Mouse (Mus musculus) testis, adult 2 months (tissue): ENCODE results near the gene Syngr2. TPM values are rescaled to one million over a fixed set of nuclear protein-coding genes. Genes with fewer than 3 reads are reported as not detected.

ENCODE experiments used
- H3K27ac ChIP-seq: fragments of 200-500 bp; 2 replicates; pipeline ENCODE4 v1.5.1; 2012; ENCODE audit warnings: low read depth, low read length; ENCODE audit not compliant: control insufficient read depth, insufficient read depth
- H3K27me3 ChIP-seq: fragments of 200-500 bp; 2 replicates; pipeline ENCODE4 v1.6.1; 2012; ENCODE audit warnings: mild to moderate bottlenecking, low read length, moderate library complexity; ENCODE audit not compliant: control insufficient read depth, insufficient read depth
- H3K36me3 ChIP-seq: fragments of 200-500 bp; 2 replicates; pipeline ENCODE4 v1.6.1; 2012; ENCODE audit warnings: mild to moderate bottlenecking, low read length; ENCODE audit not compliant: control insufficient read depth, insufficient read depth
- H3K4me1 ChIP-seq: fragments of 200-500 bp; 2 replicates; pipeline ENCODE4 v1.6.1; 2012; ENCODE audit warnings: low read length; ENCODE audit not compliant: control insufficient read depth, insufficient read depth
- H3K4me3 ChIP-seq: fragments of 200-500 bp; 2 replicates; pipeline ENCODE4 v1.5.1; 2012; ENCODE audit warnings: low read depth, mild to moderate bottlenecking, low read length, moderate library complexity, mixed read lengths; ENCODE audit not compliant: control insufficient read depth
- CTCF ChIP-seq: fragments of 200-500 bp; IDR thresholded peaks from 2 replicates; pipeline ENCODE4 v1.5.1; 2012; ENCODE audit warnings: low read depth, mild to moderate bottlenecking, inconsistent platforms, low read length, moderate library complexity; ENCODE audit not compliant: control insufficient read depth, insufficient read depth, insufficient replicate concordance
- POLR2A ChIP-seq: fragments of 200-500 bp; IDR thresholded peaks from 2 replicates; pipeline ENCODE4 v1.6.1; 2012; ENCODE audit warnings: low read depth, mild to moderate bottlenecking, inconsistent platforms, low read length, moderate library complexity; ENCODE audit not compliant: control insufficient read depth
- polyA plus RNA-seq: library from polyadenylated mRNA; depleted of rRNA; stranded (reverse); fragments of >200 nt; gene quantifications from 2 replicates; pipeline ENCODE4 v1.2.3, GENCODE M21; 2012

Syngr2 gene
- polyA plus RNA-seq, 1 experiment, result 32.5 TPM

GRCm38 (mm10) chr11:117777111-117777510, 32.4 kb upstream of the Syngr2 start:
- H3K36me3 ChIP-seq, result no peaks in the 10 kb centered on the region
- TF ChIP-seq CTCF (no peak), POLR2A (no peak)
- H3K4me3 ChIP-seq, result no peak overlapping the region
- no peaks in the 10 kb centered on the region for H3K27me3 ChIP-seq
- H3K27ac ChIP-seq, result no peak overlapping the region
- peaks cover 36% of the 10 kb centered on the region for H3K4me1 ChIP-seq

- TF ChIP-seq CTCF (no peak), POLR2A (no peak)
- H3K27ac ChIP-seq, result no peak overlapping the region
- H3K36me3 ChIP-seq, result no peaks in the 10 kb centered on the region
- no peak overlapping the region for H3K4me3 ChIP-seq
- H3K27me3 ChIP-seq, result no peaks in the 10 kb centered on the region
- H3K4me1 ChIP-seq, result peaks cover 33% of the 10 kb centered on the region
These were observed 31.4 kb upstream of the Syngr2 start for GRCm38 (mm10) chr11:117778031-117778430.

GRCm38 (mm10) chr11:117778851-117779433, 30.5 kb upstream of the Syngr2 start:
- Histone ChIP-seq H3K27me3 (no peaks in the 10 kb centered on the region), H3K36me3 (no peaks in the 10 kb centered on the region), H3K4me1 (peaks cover 29% of the 10 kb centered on the region), H3K4me3 (peak overlapping the region; percentile 76), H3K27ac (peak overlapping the region; percentile 88)
- TF ChIP-seq CTCF (no peak), POLR2A (no peak)

- Histone ChIP-seq H3K4me3 (peak overlapping the region; percentile 76), H3K27me3 (no peaks in the 10 kb centered on the region), H3K27ac (peak overlapping the region; percentile 88), H3K4me1 (peaks cover 29% of the 10 kb centered on the region), H3K36me3 (no peaks in the 10 kb centered on the region)
- no peak for TF ChIP-seq CTCF
- peak; percentile 36; the same call in 1 of the 2 replicates for TF ChIP-seq POLR2A
These were observed 29.9 kb upstream of the Syngr2 start for GRCm38 (mm10) chr11:117779434-117780198.

GRCm38 (mm10) chr11:117780199-117780515, 29.3 kb upstream of the Syngr2 start:
- H3K27ac ChIP-seq, result peak overlapping the region; percentile 69
- TF ChIP-seq POLR2A (no peak; the same call in 1 of the 2 replicates), CTCF (no peak)
- H3K4me1 ChIP-seq, result peaks cover 29% of the 10 kb centered on the region
- H3K36me3 ChIP-seq, result no peaks in the 10 kb centered on the region
- peak overlapping the region; percentile 76 for H3K4me3 ChIP-seq
- H3K27me3 ChIP-seq, result no peaks in the 10 kb centered on the region

GRCm38 (mm10) chr11:117780582-117781111, 28.8 kb upstream of the Syngr2 start:
- Histone ChIP-seq H3K4me3 (peak overlapping the region; percentile 76), H3K27me3 (no peaks in the 10 kb centered on the region), H3K4me1 (peaks cover 29% of the 10 kb centered on the region), H3K27ac (peak overlapping the region; percentile 69), H3K36me3 (no peaks in the 10 kb centered on the region)
- TF ChIP-seq CTCF (no peak), POLR2A (no peak; the same call in 1 of the 2 replicates)

GRCm38 (mm10) chr11:117781199-117781821, 28.2 kb upstream of the Syngr2 start:
- no peak for TF ChIP-seq CTCF
- no peaks in the 10 kb centered on the region for H3K27me3 ChIP-seq
- H3K27ac ChIP-seq, result peak overlapping the region; percentile 49; the same call in 1 of the 2 replicates
- peaks cover 29% of the 10 kb centered on the region for H3K4me1 ChIP-seq
- no peaks in the 10 kb centered on the region for H3K36me3 ChIP-seq
- H3K4me3 ChIP-seq, result peak overlapping the region; percentile 2
